Mouse (Mus musculus): ENCODE data around the gene Serpina12. TPM values are rescaled to one million over a fixed set of nuclear protein-coding genes. Genes with fewer than 3 reads are reported as not detected.

Serpina12 gene
- total and polyA plus RNA-seq, 3 experiments: 0.04 TPM; not detected in 2

DNA sequence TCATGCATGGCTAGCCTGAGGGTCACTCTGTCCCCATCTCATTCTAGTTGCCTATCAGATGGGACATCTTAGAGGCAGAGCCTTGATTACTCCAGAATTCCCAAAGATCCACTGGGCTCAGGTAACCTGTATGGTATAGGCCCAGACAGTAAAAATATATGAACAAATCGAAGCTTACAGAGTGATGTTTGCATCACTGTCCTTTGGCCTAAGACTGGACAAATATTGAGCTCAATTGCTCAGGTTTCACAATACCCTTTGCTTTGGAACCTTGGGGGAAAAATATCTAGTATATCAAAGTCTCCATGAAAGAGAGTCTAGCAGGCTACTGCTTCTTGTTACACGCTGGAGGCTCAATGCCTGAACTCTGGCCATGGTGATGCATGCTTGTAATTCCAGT is 45.9 kb upstream of the Serpina12 start:
- TF ChIP-seq MAZ (IDR thresholded peaks at IDR 0.05; ENCODE audit: low read depth, low read length) (no peak), MAFK (IDR thresholded peaks at IDR 0.05; ENCODE audit: borderline replicate concordance, low read depth, low read length) (no peak), RAD21 (IDR thresholded peaks at IDR 0.05; ENCODE audit: low read depth, low read length) (no peak), USF1 (IDR thresholded peaks at IDR 0.05; ENCODE audit: low read depth, low read length) (no peak)
- no peaks in the 10 kb centered on the region for H3K4me1 ChIP-seq (ENCODE audit: control insufficient read depth in 1 of 2, insufficient read depth in 2 of 2, low read length in 2 of 2)
- DNase-seq (ENCODE audit: low read depth, low spot score): no peak
- no peak overlapping the region for H3K27ac ChIP-seq (ENCODE audit: control insufficient read depth, low read depth, low read length)
- H3K9ac ChIP-seq (ENCODE audit: control insufficient read depth, low read depth, low read length, poor library complexity, severe bottlenecking): no peak overlapping the region
- H3K4me3 ChIP-seq (ENCODE audit: control insufficient read depth in 1 of 2, insufficient read depth in 1 of 2, low read depth in 2 of 2, low read length in 2 of 2): no peak overlapping the region
- no peaks in the 10 kb centered on the region for H3K36me3 ChIP-seq (ENCODE audit: control insufficient read depth in 1 of 2, insufficient read depth in 2 of 2, low read length in 2 of 2)
- H3K9me3 ChIP-seq (replicated peaks; ENCODE audit: insufficient read depth, low read length): no peaks in the 10 kb centered on the region
- no peaks in the 10 kb centered on the region for H3K79me2 ChIP-seq (ENCODE audit: control insufficient read depth, insufficient read depth, low read length, poor library complexity)
- H3K27me3 ChIP-seq (ENCODE audit: control insufficient read depth in 1 of 2, insufficient read depth in 2 of 2, low read length in 2 of 2): no peaks in the 10 kb centered on the region

- no peaks in the 10 kb centered on the region for H3K36me3 ChIP-seq (ENCODE audit: control insufficient read depth in 1 of 2, insufficient read depth in 2 of 2, low read length in 2 of 2)
- no peak for TF ChIP-seq NELFE (IDR thresholded peaks at IDR 0.05; ENCODE audit: low read depth, low read length)
- TF ChIP-seq RAD21 (IDR thresholded peaks at IDR 0.05; ENCODE audit: low read depth, low read length): no peak
- no peak for TF ChIP-seq NRF1 (IDR thresholded peaks at IDR 0.05; ENCODE audit: insufficient read depth, low read depth, low read length, poor library complexity, severe bottlenecking)
- no peak for TF ChIP-seq ETS1 (IDR thresholded peaks at IDR 0.05; ENCODE audit: low read depth, low read length)
- TF ChIP-seq HCFC1 (IDR thresholded peaks at IDR 0.05; ENCODE audit: low read depth, low read length): no peak
- TF ChIP-seq MAFK (IDR thresholded peaks at IDR 0.05; ENCODE audit: borderline replicate concordance, low read depth, low read length): no peak
- no peak for TF ChIP-seq POLR2AphosphoS2 (IDR thresholded peaks at IDR 0.05; ENCODE audit: low read length)
- TF ChIP-seq JUND (IDR thresholded peaks at IDR 0.05; ENCODE audit: low read depth, low read length): no peak
- no peak for TF ChIP-seq POLR2A (IDR thresholded peaks at IDR 0.05; ENCODE audit: control insufficient read depth in 1 of 2, insufficient read depth in 1 of 2, low read depth in 1 of 2, low read length in 2 of 2, poor library complexity in 1 of 2)
- H3K79me2 ChIP-seq (ENCODE audit: control insufficient read depth, insufficient read depth, low read length, poor library complexity): no peaks in the 10 kb centered on the region
- H3K9ac ChIP-seq (ENCODE audit: control insufficient read depth, low read depth, low read length, poor library complexity, severe bottlenecking): no peak overlapping the region
- H3K27ac ChIP-seq (ENCODE audit: control insufficient read depth, low read depth, low read length): no peak overlapping the region
- no peaks in the 10 kb centered on the region for H3K4me1 ChIP-seq (ENCODE audit: control insufficient read depth in 1 of 2, insufficient read depth in 2 of 2, low read length in 2 of 2)
- H3K27me3 ChIP-seq (ENCODE audit: control insufficient read depth in 1 of 2, insufficient read depth in 2 of 2, low read length in 2 of 2): no peaks in the 10 kb centered on the region
- no peak for DNase-seq (ENCODE audit: low read depth, low spot score)
- no peak overlapping the region for H3K4me3 ChIP-seq (ENCODE audit: control insufficient read depth in 1 of 2, insufficient read depth in 1 of 2, low read depth in 2 of 2, low read length in 2 of 2)
- no peaks in the 10 kb centered on the region for H3K9me3 ChIP-seq (replicated peaks; ENCODE audit: insufficient read depth, low read length)
These were observed 28.0 kb upstream of the Serpina12 start for GRCm38 (mm10) chr12:104072286-104072685.

- TF ChIP-seq NELFE (IDR thresholded peaks at IDR 0.05; ENCODE audit: low read depth, low read length) (no peak), MYC (IDR thresholded peaks at IDR 0.05; ENCODE audit: low read depth, low read length) (no peak), GABPA (IDR thresholded peaks at IDR 0.05; ENCODE audit: low read depth, low read length) (no peak), MYB (IDR thresholded peaks at IDR 0.05; ENCODE audit: low read depth, low read length) (no peak), E2F4 (IDR thresholded peaks at IDR 0.05; ENCODE audit: borderline replicate concordance, low read depth, low read length) (no peak), ZKSCAN1 (IDR thresholded peaks at IDR 0.05; ENCODE audit: low read depth, low read length) (no peak), POLR2AphosphoS2 (IDR thresholded peaks at IDR 0.05; ENCODE audit: low read length) (no peak), SIN3A (IDR thresholded peaks at IDR 0.05; ENCODE audit: low read length) (no peak), POLR2A (IDR thresholded peaks at IDR 0.05; ENCODE audit: control insufficient read depth in 1 of 2, insufficient read depth in 1 of 2, low read depth in 1 of 2, low read length in 2 of 2, poor library complexity in 1 of 2) (no peak), POLR2AphosphoS5 (IDR thresholded peaks at IDR 0.05; ENCODE audit: borderline replicate concordance, low read depth, low read length) (no peak), MAZ (IDR thresholded peaks at IDR 0.05; ENCODE audit: low read depth, low read length) (no peak), MEF2A (IDR thresholded peaks at IDR 0.05; ENCODE audit: extremely low read depth, insufficient replicate concordance, low read depth, low read length, poor library complexity, severe bottlenecking) (no peak), USF1 (IDR thresholded peaks at IDR 0.05; ENCODE audit: low read depth, low read length) (no peak), ZC3H11A (IDR thresholded peaks at IDR 0.05; ENCODE audit: low read depth, low read length) (no peak)
- Histone ChIP-seq H3K9ac (ENCODE audit: control insufficient read depth, low read depth, low read length, poor library complexity, severe bottlenecking) (no peak overlapping the region), H3K27ac (ENCODE audit: control insufficient read depth, low read depth, low read length) (no peak overlapping the region), H3K4me3 (ENCODE audit: control insufficient read depth in 1 of 2, insufficient read depth in 1 of 2, low read depth in 2 of 2, low read length in 2 of 2) (no peak overlapping the region), H3K79me2 (ENCODE audit: control insufficient read depth, insufficient read depth, low read length, poor library complexity) (no peaks in the 10 kb centered on the region), H3K4me1 (ENCODE audit: control insufficient read depth in 1 of 2, insufficient read depth in 2 of 2, low read length in 2 of 2) (no peaks in the 10 kb centered on the region), H3K36me3 (ENCODE audit: control insufficient read depth in 1 of 2, insufficient read depth in 2 of 2, low read length in 2 of 2) (no peaks in the 10 kb centered on the region), H3K9me3 (replicated peaks; ENCODE audit: insufficient read depth, low read length) (no peaks in the 10 kb centered on the region), H3K27me3 (ENCODE audit: control insufficient read depth in 1 of 2, insufficient read depth in 2 of 2, low read length in 2 of 2) (no peaks in the 10 kb centered on the region)
- DNase-seq (ENCODE audit: low read depth, low spot score): no peak
These were observed 27.5 kb upstream of the Serpina12 start for GRCm38 (mm10) chr12:104071708-104072107.
